Mouse (Mus musculus) cerebellum, postnatal 25 days (tissue): Measurements from ENCODE around the gene Ccn1.

Source experiments
- DNase-seq, 2 experiments: peaks; one replicate each; pipeline ENCODE4 v3.0.0; 2021; ENCODE audit warnings: mixed read lengths in 2 of 2

The Ccn1 gene

DNA sequence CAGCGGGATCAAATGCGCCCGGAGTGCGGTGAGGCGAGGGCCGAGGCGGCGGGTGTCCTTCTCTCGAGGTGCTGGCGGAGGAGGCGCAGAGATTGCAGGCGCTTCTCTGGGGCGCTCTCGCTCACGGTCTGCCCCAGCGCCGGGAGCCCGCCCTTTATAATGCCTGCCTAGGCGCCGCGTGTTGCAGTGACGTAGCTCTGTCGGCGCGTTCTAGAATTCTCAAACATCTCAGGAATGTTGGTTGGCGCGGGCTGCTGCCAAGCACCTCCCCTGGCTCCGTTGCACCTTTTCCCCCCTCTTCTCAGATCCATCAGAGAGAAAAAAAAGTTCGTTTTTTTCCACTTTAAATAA is at the start of gene Ccn1:
Gene Ccn1, minus strand, starts transcription at position 130 of the 351 bp plus-strand sequence.
- DNase-seq, result peak; percentile 38 to 50

DNA sequence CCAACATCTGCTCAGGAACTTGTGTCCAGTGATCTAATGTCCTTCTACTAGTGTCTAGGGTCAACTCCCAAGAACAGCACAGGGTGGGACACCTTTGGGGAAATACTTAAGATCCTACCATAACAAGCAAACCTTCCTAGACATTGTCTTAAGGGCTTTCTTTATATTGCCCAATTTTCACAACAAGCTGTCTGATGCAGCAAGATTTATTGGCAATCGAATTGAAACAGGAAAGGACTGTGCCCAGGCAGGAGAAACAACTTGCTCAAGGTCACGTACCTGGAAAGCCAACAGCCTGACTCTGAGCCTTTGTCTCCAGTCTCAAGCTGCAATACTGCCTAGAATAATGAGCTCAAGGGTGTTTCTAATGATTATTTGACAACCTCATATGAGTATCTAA is 43.6 kb upstream of the Ccn1 start:
- no peak for DNase-seq

DNA sequence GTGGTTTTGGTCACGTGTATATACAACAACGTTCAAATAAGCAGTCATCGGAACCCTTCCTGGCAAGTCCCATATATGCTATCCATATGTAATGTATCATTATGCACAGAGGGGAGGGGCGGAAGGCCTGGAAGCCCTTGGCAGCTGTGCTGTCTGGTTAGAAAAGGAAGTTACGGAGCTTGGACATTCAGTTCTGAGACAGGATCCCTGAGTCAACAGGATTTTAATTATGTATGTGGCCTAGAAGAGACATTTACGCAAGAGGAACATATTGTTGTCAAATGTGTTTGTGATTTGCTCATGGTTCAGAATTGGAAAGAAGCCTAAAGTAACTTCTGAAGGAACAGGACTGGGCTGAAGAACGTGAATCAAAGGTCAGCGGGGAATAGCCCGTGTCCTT is 42.3 kb upstream of the Ccn1 start:
- DNase-seq, result no peak

DNA sequence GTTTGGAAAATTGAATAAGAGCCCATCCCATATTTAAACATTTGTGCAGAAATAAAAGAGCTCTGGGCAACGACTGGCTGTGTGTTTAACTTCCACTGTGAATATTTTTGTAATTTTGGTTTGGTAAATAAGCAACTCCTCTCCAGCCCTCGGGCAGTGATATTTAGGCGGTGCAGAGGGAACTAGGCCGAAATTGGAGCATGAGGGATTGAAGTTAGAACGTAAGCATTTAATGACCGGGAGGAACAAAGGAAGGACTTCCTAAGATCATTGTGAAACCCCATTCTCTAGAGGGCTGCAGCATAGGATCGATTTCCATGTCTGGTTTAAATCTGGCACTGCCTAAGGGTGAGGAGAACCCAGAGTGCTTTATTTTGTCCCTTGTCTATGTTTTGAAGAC is 41.6 kb upstream of the Ccn1 start:
- no peak for DNase-seq

DNA sequence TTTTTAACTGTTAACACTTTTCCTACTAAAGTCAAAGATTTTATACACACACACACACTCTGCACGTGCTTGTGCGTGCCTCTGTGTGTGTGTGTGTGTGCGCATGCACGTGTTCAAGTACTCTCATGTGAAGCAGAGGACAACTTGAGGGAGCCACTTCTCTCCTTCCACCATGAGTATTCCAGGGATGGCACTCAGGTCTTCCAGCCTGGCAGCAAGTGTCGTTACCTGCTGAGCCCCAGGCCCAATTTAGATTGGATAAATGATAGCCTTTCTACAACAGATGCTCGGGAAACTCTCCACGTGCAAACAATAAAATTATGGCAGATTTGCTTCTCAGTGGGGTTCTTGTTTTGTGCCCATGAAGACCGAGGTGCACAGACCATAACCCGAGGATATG is 39.5 kb upstream of the Ccn1 start:
- DNase-seq, result no peak

DNA sequence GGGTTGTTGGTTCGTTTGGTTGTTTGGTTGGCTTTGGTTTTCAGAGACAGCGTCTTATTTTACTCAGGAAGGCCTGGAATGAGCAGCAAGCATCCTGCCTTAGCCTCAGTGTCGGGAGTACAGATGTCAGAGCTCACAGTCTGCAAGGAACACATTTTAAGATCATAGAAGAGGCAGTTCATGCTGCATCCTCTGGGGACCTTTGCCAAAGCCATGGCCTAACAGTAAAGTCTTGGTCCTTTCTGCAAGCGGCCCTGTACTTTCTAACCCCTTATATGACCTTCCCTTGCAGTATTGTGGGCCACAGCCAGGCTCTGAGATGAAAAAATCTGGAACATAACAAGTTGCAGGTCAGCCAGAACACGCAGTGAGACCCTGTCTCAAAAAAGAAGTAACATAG is 38.1 kb upstream of the Ccn1 start:
- DNase-seq, result no peak

DNA sequence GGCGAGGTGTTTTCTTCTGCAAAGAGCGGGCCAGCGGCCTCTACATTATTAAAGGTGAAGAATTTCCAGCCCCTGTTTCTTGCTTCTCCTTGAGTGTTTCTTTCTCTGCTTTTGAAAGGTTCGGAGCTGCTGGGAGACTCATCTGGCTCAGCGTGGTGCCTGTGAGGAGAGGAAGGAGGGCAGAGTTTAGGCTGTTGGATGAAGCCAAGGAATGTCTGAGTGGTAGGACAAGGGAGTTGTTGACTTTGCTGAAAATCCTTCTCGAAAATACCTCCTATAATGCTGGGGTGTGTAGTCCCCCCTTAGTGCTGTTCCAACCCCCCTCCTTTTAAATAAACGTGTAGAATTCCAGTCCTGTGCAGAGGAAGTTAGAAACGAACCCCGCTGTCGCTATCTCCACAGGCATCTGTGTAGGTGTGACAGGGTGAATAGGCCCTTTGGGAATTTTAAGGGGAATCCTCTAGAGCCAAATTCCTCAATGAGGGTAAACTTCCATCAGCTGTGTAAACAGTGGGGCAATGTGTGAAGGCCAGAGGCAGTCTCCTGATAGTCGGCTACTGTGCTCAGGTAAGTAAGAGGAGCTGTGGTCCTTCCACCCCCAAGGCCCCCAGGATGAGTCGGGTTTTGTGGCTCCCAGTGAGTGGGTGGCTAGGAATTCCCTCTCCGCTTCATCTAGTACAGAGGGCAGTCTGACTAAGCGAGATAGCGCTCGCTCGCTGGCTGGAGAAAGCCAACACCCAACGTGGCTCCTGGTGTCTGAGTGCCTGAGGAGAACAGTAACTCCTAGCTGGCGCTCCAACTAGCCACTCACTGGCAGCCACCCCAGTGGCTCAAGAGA is 35.0 kb upstream of the Ccn1 start:
- DNase-seq, result no peak

DNA sequence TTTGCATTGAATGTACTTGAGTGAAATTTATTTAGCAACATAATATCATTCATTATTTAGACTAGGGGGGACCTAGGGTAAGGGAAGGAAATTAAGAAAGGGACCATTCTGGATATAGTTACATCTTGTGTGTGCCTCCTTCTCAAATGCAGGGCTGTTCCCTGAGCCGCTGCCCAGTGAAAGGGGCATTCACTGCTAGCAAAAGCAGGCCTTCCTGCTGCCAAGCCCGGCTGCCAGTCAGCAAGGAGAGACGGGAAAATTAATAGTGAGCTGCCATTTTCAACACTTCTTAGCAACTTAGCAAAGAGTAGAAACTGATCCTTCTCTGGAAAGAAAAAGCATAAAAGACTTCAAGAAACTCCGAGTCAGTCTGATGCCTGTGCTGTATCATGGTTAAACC is 34.4 kb upstream of the Ccn1 start:
- no peak for DNase-seq

DNA sequence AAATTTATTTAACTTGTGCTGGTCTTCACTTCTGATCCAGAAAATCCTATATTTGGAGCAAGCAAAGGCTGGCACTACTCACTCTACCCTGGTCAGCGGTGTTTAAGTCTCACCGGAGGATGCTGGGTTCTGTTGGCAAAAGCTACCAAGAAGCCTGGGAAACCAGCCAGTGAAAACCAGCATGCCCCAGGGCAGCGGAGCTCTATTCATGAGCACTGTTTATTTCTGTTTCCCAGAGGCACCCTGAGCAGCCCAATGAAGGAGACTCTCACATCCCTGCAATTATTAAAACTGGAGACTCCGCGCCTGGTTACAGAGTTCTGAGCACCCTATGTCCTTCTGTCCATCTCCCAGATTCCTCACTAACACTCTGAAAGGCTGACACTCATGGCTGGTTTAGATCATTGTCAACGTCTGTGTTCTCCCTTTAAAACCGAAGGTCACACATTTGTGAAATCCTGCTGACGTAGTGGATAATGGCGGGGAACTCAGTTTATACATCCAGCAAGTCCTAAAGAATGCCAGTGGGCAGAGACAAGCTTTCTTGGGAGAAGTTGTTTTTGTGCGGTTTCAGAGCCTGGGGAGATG is 31.7 kb upstream of the Ccn1 start:
- DNase-seq, result peak; percentile 76 to 85

DNA sequence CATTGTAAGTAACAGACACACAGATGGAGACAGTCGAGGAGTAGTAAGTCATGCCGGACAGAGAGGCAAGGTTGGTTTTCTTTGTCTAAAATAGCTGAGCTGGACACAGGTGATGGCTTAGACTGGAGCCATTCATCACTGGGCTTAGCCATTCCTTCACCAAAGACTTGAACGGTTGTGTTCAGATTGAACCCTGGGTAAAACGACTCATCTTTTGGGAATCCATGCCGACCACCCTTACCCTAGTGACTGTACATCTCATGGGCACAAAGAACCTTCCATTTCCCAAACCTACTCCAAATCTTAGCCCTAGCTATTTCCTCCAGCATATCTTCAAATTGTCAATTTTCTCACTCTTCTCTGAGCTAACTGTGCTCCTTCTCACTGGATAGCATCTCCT is 30.9 kb upstream of the Ccn1 start:
- DNase-seq, result no peak

DNA sequence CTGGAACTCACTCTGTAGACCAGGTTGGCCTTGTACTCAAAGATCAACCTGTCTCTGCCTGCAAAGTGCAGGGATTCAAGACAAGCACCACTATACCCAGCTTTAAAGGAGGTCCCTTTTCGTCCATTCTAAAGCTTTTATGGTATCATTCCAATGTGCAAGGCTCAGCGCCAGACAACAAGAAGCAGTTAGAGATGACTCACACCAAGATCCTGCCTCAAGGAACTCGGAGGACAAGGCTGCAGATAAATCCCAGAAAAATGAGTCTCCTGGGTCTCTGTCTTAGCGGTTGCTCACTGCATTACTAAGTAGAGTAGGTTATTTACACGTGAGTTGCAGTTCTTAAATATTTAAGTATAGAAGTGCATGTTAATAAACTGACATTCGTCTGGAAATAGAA is 26.4 kb upstream of the Ccn1 start:
- DNase-seq, result no peak

DNA sequence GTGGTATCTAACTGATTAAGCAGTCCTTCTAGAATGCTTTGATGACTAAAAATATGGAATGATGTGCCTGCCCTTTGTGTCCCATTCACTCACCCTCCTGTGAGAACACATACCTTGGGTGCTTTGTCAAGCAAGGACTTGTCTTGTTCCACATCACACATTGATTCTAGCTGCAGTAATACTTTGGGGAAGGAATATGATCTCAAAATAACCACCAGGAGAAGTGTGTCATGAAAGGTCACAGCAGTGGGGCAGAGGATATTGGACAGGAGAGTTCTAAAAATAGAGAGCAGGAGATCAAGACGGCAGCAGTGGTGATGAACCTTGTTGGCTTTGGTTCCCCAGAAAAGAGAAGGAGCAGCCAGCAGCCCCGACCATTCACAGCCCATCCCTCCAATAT is 25.0 kb upstream of the Ccn1 start:
- no peak for DNase-seq

DNA sequence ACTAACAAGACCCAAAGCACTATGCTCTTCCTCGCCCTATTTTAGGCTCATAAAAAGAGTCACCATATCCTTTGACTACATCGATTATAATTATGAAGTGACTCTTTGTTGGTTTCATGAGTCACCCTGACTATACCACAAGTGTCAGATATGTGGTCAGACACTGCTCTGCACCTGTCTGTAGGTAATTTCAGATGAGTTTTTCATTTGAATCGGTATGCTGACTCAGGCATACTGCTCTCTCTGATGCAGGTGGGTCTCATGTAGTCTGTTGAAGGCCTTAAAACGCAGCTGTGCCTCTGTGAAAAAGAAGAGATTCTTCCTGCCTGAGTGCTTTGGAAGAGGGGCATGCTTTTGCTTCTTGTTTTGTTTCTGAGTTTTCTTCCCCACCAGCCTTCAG is 16.6 kb upstream of the Ccn1 start:
- no peak for DNase-seq

DNA sequence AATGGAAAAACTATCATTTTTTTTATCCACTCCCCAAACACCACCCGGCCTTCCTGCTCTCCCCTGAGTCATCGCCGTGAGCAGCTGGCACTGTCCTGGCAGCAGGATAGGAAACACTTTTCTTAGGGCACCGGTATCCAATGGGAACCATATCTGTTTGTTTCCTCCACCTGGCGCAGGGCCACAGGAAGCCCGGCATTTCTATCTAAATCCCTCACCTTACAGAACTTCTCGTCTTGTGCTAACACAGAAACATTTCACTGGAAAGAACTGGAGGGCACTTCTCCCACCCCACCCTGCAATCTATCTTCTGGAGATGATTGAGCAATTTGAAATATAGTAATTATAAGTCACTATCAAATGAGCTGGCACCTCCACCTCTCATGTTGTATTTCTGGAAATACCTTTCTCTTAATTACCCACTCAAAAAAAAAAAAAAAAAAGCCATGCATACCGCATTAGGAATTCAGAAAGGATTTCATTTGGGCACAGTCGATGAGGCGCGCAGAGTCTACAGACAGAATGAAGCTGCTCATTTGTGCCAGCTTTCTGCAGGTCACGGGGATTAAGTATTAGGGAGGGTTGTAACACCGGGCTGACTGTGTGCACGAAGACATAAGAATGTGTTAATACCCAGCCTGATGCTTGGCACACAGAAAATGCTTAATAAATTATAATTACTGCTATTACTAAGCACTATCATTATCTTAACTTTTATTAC is 7.4 kb upstream of the Ccn1 start:
- peak in 1 of 2 experiments; percentile 30 for DNase-seq

DNA sequence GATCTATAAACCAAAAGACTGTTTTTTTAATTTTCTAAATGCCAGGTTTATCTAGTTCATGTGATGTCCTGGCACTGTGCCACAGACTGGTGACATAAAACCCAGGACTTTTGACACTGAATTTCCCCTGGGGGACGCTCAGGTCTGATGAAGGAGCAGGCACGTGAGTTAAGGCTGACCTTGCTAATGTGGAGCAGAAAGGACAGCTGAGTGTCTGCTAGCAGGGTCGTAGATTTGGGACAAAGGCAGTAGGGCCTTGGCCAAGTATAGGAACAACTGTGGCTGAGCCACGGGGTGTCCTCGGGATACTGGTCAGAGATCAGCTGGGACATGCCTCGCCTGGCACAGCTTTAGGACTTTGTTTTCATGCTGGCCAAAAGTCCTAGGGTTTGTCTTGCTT is 5.2 kb upstream of the Ccn1 start:
- DNase-seq, result no peak

DNA sequence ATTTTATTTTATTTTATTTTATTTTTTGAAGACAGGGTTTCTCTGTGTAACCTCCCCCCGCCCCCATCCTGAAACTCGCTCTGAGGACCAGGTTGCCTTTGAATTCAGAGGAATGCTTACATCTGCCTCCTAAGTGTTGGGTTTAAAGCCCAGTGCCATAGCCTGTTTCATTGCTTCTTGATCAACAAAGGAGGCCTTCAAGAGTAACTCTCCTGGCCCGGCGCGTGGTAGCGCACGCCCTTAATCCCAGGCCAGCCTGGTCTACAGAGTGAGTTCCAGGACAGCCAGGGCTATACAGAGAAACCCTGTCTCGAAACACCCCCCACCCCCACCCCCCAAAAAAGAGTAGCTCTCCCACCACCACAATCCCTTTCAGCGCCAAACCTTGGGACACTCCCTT is 4.2 kb upstream of the Ccn1 start:
- no peak for DNase-seq

DNA sequence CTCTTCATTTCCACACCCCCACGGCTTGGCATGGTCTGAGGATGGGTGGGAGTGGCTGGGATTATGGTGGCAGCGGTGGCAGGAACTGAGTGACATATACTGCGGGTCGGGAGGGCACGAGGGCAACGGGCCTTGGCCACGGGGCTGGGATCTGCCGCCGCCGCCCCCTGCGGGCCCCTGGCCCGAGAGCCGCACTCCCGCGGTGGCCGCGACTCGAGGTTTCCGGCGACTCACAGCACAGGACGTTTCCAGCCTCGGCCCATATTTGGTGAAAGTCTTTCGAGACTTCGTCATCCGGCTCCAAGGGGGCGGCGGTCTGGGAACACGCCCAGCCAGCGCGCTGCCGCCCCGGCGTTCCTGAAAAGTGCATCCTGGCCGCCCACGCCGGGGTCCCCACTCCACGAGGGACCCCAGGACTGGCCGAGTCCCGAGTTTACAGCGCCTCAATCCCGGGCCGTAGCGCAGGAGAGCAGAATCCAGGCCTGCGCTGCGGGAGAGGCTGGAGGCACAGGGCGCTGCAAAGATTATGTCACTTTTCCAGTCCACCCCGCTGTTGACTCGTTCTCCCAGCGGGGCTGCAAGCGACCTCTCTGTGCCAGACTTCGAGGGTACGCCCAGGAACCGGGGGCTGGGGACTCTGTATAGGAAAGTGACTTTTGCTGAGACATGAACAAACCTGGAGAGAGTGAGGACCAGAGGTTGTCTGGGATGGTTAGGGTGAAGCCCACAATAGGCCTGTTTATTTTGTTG is 3.6 kb upstream of the Ccn1 start:
- peak; percentile 27 to 56 for DNase-seq

DNA sequence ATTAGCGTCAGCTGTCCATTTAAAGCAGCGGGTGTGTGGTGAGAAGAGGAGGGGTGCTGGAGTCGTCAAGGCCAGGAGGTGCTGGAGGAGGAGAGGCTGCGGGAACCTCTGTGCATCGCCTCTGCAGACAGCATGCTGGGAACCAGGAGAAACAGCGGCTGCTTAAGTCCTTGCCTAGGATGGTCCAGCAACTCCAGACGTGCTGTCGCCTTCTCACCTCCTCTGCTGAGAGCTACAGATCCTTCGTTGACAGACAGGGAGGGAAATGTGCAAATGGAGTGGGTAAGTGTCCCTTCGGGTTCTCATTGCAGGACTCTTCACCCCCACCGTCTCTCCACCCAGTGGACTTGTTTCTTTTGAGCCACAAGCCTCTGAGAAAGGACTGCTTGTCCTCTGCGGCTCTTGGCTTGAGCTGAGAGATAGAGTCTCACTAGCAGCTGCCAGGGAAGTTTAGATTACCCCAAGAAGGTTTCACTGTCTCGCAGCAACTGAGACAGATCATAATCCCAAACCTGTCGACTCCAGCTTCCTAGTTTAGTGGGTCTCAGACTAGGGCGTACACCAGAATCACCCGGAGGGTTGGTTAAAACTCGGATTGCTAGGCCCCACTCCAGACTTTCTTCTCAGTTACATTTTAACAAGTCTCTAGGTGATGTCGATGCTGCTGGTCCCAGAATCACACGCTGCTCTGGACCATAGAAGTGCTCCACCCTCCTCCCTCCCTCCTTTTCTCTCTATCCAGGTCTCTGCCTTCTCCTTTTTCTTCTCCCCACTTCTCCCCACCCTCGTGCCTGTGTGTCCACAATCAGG is 2.7 kb upstream of the Ccn1 start:
- peak in 1 of 2 experiments; percentile 16 for DNase-seq

DNA sequence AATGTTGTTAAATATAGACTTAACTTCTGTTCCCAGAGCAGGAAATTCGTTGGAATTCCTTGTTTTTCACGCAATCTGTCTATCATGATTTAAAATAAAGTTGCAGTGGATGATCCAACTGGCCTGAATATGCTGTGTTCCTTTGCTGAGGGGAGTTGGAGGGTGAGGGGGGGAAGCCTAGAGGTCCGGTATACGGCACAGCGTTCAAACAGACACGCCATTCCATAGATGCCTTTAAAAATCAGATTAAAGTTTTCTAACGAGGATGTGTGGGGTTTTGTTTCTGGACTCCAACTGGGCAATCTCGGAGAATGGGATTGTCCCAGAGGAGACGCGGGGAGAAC is 2.2 kb upstream of the Ccn1 start:
- no peak for DNase-seq

DNA sequence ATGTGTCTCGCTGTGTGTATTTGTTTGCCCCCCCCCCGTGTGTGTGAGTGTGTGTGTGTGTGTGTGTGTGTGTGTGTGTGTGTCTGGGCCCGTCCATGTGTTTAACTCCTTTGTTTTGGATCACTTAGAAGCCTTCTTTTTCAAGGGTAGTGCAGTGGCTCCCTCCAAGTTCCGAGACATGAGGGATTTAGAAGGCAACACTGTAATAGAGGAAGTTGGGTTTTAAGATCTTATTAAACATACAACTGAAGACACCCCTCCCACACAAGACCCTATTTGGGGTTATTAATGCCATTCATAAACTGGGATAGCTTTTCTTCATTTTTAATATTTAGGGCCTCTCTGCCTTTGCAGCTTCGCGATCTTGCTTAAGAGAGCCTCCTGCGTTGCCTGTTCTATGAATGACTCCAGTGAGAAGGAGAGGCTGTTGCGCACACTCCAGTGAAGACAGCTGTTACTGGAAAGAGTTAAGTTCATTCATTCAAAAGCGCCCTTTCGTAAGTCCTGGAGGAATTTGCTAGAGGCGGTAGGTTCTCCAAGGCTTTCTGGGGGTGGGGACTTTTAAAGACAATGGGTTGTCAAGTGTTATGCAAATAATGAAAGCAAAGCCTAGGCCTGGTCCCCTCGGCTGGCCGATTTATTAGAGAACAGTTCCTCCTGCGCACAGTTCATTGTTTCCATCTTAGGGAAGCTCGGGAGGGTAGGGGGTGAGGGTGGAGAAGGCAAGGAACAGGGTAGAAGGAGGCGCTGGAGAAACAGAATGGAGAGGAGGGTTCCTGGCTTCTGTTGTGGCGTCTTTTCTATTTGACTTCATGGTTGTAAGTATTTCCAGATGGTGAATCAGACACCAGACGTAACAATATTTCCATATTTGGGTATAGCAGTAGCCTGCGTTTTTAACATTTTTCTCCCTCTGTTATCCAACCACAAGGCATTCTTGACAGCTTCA is 1.5 kb upstream of the Ccn1 start:
- DNase-seq, result no peak

DNA sequence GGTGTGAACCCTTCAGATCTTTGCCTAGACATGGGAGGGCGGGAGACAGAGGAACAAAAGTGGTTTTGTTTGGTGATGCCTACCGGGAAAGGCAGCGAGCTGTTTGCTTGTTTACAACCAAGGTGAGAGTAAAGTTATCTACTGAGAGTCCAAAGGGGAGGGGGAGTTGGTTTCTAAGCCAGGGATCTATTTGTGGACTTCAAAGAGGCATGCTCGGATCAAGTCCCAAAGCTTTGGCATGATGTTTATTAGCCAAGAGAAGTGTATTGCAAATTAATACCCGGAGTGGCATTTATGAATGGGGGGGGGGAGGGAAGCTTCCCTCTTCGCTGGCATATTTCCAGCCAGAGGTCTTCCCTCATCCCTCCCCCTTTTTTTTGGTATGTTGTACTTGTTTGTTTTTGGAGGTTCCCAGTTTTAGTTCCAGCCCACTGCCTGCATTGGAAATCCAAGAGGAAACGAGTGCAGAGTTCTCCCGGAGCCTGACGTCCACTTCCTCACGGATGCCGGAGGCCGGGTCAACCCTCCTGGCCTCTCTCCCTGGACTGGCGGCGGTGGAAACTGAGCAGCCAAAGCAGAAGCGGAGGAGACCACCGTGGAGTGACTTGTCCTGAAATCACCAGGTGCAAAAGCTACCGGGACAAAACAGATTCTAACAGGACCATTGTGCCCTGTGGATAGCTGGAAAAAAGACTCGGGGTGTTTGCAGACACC is 674 bp upstream of the Ccn1 start:
- peak in 1 of 2 experiments; percentile 23 for DNase-seq
